ENCODE assay signal across 27 mouse cellular contexts in the genomic region with DNA sequence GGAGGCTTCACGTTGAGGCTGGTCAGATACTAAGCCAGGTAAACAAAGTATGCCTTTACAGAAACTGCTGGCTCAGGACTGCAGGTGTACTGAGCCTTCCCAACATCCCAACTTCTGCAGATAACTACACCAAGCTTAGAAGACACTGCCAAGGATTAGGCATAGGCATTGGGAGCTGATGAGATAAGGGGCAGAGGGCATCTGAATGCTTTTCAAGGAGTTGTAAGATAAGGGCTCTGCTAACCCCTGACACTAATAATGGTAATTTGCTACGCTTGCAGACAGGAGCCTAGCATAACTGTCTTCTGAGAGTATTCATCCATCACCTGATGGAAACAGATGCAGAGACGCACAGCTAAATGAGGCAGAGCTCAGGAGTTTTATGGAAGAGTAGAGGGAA.
"Had no signal": no experiment of that assay in that cellular context is flagged by ENCODE, and none has a peak within 500 bp of the region (broad histone marks: within the 10 kb centered on the region; RNA-seq: fewer than 3 reads in every experiment).

No protein-coding gene starts in this region.

- H3K9ac ChIP-seq: embryonic facial prominence, embryonic 12.5 days; embryonic facial prominence, embryonic 13.5 days; embryonic facial prominence, embryonic 15.5 days; forebrain, embryonic 12.5 days; forebrain, embryonic 13.5 days; forebrain, embryonic 15.5 days; forebrain, postnatal 0 days had no signal

- H3K4me1 ChIP-seq: embryonic facial prominence, embryonic 10.5 days; embryonic facial prominence, embryonic 12.5 days; embryonic facial prominence, embryonic 13.5 days; embryonic facial prominence, embryonic 15.5 days; forebrain, embryonic 10.5 days; forebrain, embryonic 12.5 days; forebrain, embryonic 13.5 days; forebrain, embryonic 15.5 days had no signal

- H3K9me3 ChIP-seq: embryonic facial prominence, embryonic 10.5 days; embryonic facial prominence, embryonic 12.5 days; embryonic facial prominence, embryonic 13.5 days; embryonic facial prominence, embryonic 15.5 days; forebrain, embryonic 10.5 days; forebrain, embryonic 12.5 days; forebrain, embryonic 13.5 days; forebrain, embryonic 15.5 days had no signal

- ATAC-seq: forebrain, embryonic 13.5 days; forebrain, embryonic 14.5 days; forebrain, embryonic 15.5 days; forebrain, embryonic 16.5 days; forebrain, postnatal 0 days had no signal

- DNase-seq: cerebellum, adult 2 months; cerebellum, adult 8-10 months; cerebellum, adult 9-10 months; cerebellum, adult 9-11 months; cerebellum, postnatal 10 days; cerebellum, postnatal 14 days; cerebellum, postnatal 25 days; cerebellum, postnatal 36 days; embryo, embryonic 11 days; forebrain, postnatal 0 days; gastrocnemius, adult 2 months; gastrocnemius, postnatal 10 days; gastrocnemius, postnatal 14 days; gastrocnemius, postnatal 25 days; gastrocnemius, postnatal 36 days; heart, adult 18-20 months had no signal

- H3K27ac ChIP-seq: embryonic facial prominence, embryonic 10.5 days; embryonic facial prominence, embryonic 12.5 days; embryonic facial prominence, embryonic 13.5 days; embryonic facial prominence, embryonic 15.5 days; forebrain, embryonic 10.5 days; forebrain, embryonic 12.5 days; forebrain, embryonic 13.5 days; forebrain, embryonic 15.5 days; gastrocnemius, adult 2 months had no signal

- H3K4me2 ChIP-seq: embryonic facial prominence, embryonic 12.5 days; embryonic facial prominence, embryonic 13.5 days; embryonic facial prominence, embryonic 15.5 days; forebrain, embryonic 12.5 days; forebrain, embryonic 13.5 days; forebrain, embryonic 15.5 days had no signal

- H3K4me3 ChIP-seq: embryonic facial prominence, embryonic 10.5 days; embryonic facial prominence, embryonic 12.5 days; embryonic facial prominence, embryonic 13.5 days; embryonic facial prominence, embryonic 15.5 days; erythroblast, embryonic 14.5 days; forebrain, embryonic 10.5 days; forebrain, embryonic 12.5 days; forebrain, embryonic 13.5 days; forebrain, embryonic 15.5 days; gastrocnemius, adult 2 months had no signal

- H3K27me3 ChIP-seq: embryonic facial prominence, embryonic 12.5 days; embryonic facial prominence, embryonic 13.5 days; embryonic facial prominence, embryonic 15.5 days; forebrain, embryonic 12.5 days; forebrain, embryonic 13.5 days; forebrain, embryonic 15.5 days had no signal
